Mouse (Mus musculus) right cerebral cortex, postnatal 14 days (tissue): ENCODE results near the gene Vps13c.

Source experiments
- DNase-seq: peaks from one replicate; pipeline ENCODE4 v3.0.0; 2022

The Vps13c gene

DNA sequence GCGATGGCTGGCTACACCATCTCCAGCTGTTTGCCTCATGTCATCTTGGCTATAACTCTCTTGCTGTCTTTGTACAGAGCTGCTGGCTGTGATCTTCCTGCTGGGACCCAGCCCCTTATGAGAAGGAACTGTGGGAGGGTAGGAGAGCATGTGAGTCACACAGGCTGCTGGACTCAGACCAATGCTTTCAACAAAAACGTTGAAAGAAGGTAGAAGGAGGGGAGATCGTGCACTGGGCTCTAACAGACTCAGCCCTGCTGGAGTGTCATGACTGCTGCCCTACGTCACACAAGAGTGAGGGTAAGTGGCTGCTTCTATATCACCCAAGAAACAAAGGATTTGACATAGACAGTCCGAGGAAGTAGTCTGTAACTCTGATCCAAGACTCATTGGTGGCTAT lies 193.6 kb downstream of the Vps13c start:
- no peak for DNase-seq
